Mouse (Mus musculus) myocyte (in vitro differentiated cells): Measurements from ENCODE around the gene Icam1. TPM values are rescaled to one million over a fixed set of nuclear protein-coding genes. Genes with fewer than 3 reads are reported as not detected.

Experiments used
- H3K27me3 ChIP-seq: one replicate; pipeline ENCODE4 v1.6.1; 2011; ENCODE audit not compliant: control insufficient read depth, insufficient read depth, insufficient read length
- H3K36me3 ChIP-seq: one replicate; pipeline ENCODE4 v1.6.1; 2011; ENCODE audit not compliant: control insufficient read depth, insufficient read depth
- H3K4me2 ChIP-seq: one replicate; pipeline ENCODE4 v1.6.1; 2011; ENCODE audit warnings: low read depth, control low read depth
- H3K4me3 ChIP-seq: one replicate; pipeline ENCODE4 v1.5.1; 2011; ENCODE audit warnings: mild to moderate bottlenecking, control low read depth, moderate library complexity
- H3K79me2 ChIP-seq: one replicate; pipeline ENCODE4 v1.6.1; 2011; ENCODE audit not compliant: control insufficient read depth, insufficient read depth
- H3ac ChIP-seq: one replicate; pipeline ENCODE4 v1.6.1; 2011; ENCODE audit not compliant: control insufficient read depth, insufficient read length
- CEBPB ChIP-seq: IDR thresholded peaks from 2 replicates; pipeline ENCODE4 v1.6.1; 2011; ENCODE audit warnings: mild to moderate bottlenecking, moderate library complexity; ENCODE audit not compliant: poor library complexity, insufficient read depth, severe bottlenecking
- E2F4 ChIP-seq: IDR thresholded peaks from one replicate; pipeline ENCODE4 v1.6.1; 2011; ENCODE audit warnings: mild to moderate bottlenecking, control low read depth, moderate library complexity; ENCODE audit not compliant: insufficient read depth
- MAX ChIP-seq: IDR thresholded peaks from one replicate; pipeline ENCODE4 v1.6.1; 2011; ENCODE audit warnings: low read depth, mild to moderate bottlenecking, control low read depth
- MYOD1 ChIP-seq, 3 experiments: IDR thresholded peaks; one replicate each; pipeline ENCODE4 v1.6.1; 2011; ENCODE audit warnings: control low read depth in 2 of 3, low read depth in 2 of 3, mild to moderate bottlenecking in 2 of 3, moderate library complexity in 1 of 3; ENCODE audit not compliant: insufficient read length in 2 of 3, control insufficient read depth in 1 of 3
- MYOG ChIP-seq, 3 experiments: IDR thresholded peaks; one replicate each; pipeline ENCODE4 v1.6.1; 2011; ENCODE audit warnings: control low read depth in 2 of 3, low read depth in 2 of 3, mild to moderate bottlenecking in 2 of 3; ENCODE audit not compliant: insufficient read length in 2 of 3, control insufficient read depth in 1 of 3, insufficient read depth in 1 of 3
- POLR2A ChIP-seq: IDR thresholded peaks from one replicate; pipeline ENCODE4 v1.6.1; 2011; ENCODE audit warnings: low read depth, mild to moderate bottlenecking, control low read depth, moderate library complexity; ENCODE audit not compliant: insufficient read length
- POLR2AphosphoS2 ChIP-seq: IDR thresholded peaks from one replicate; pipeline ENCODE4 v1.6.1; 2011; ENCODE audit warnings: low read depth, control low read depth; ENCODE audit not compliant: insufficient read length
- REST ChIP-seq: IDR thresholded peaks from one replicate; pipeline ENCODE4 v1.6.1; 2011; ENCODE audit warnings: mild to moderate bottlenecking, control low read depth, moderate library complexity; ENCODE audit not compliant: insufficient read depth, insufficient read length
- SRF ChIP-seq: IDR thresholded peaks from one replicate; pipeline ENCODE4 v1.6.1; 2011; ENCODE audit warnings: low read depth; ENCODE audit not compliant: control insufficient read depth, insufficient read length
- TCF12 ChIP-seq: IDR thresholded peaks from one replicate; pipeline ENCODE4 v1.6.1; 2011; ENCODE audit warnings: mild to moderate bottlenecking, control low read depth; ENCODE audit not compliant: poor library complexity, insufficient read depth, severe bottlenecking
- TCF3 ChIP-seq: IDR thresholded peaks from one replicate; pipeline ENCODE4 v1.6.1; 2011; ENCODE audit warnings: low read depth, control low read depth; ENCODE audit not compliant: insufficient read length
- USF1 ChIP-seq: IDR thresholded peaks from one replicate; pipeline ENCODE4 v1.6.1; 2011; ENCODE audit warnings: low read depth, mild to moderate bottlenecking, control low read depth, moderate library complexity
- polyA plus RNA-seq: library from polyadenylated mRNA; unstranded; fragments of >200 nt; fragmentation: generic; extraction: Trizol; gene quantifications from one replicate; pipeline ENCODE4 v1.2.1, GENCODE M21; 2012; ENCODE audit warnings: missing spikeins

Gene Icam1
- polyA plus RNA-seq, 1 experiment: 0.06 TPM

DNA sequence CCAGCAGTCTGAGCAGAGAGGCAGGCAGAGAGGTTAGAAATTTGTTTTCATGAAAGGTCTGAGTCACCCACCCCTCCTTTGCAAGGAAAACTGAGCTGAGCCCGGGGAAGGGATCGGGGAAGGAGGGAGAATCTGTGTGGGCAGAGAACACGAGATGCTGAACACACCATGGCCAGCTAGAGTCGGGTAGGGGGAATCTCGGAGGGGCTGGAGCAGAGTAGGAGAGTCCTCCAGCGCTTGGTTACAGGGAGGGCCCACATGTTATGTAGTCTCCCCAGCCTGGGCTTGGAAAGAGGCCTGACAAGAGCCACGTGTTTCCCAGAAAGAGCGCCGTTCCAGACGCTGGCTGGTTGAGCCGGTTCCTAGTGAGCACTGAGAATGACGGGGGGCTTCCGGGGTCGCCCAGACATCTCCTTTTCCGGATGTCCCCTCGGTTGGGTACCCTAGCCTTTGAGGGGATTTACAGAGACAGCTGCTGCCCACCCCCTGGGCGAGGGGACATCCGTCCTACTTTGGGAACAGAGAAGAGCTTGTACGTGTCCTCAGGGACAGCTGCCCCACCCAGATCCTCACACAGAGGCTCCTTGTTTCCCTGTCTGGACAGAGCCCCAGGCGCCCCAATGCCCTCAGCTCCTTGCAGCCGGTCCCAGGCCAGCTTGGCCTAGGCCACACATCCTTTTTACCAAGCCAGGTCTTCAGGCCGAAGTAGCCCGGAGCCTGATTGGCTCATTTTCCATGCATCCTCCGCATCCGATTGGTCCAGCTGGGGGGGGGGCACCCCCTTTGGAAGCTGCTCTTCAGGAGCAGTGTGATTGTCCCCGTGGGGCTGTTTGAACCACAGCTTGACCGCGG, 43.4 kb upstream of the Icam1 start:
- Histone ChIP-seq H3K27me3 (no peaks in the 10 kb centered on the region), H3ac (no peak overlapping the region), H3K79me2 (peaks cover 38% of the 10 kb centered on the region), H3K36me3 (no peaks in the 10 kb centered on the region), H3K4me3 (peak overlapping the region; percentile 15), H3K4me2 (peak overlapping the region; percentile 94)
- TF ChIP-seq MYOD1 (IDR thresholded peaks at IDR 0.05; ENCODE audit: control insufficient read depth in 1 of 3, insufficient read length in 2 of 3, low read depth in 2 of 3): peak in 1 of 3 experiments; percentile 28
- peak; percentile 81 for TF ChIP-seq POLR2A
- no peak for TF ChIP-seq TCF3
- TF ChIP-seq SRF: no peak
- TF ChIP-seq MYOG (IDR thresholded peaks at IDR 0.05; ENCODE audit: control insufficient read depth in 1 of 3, insufficient read depth in 1 of 3, insufficient read length in 2 of 3, low read depth in 2 of 3): peak in 1 of 3 experiments; percentile 21
- TF ChIP-seq MAX: peak; percentile 15
- TF ChIP-seq USF1: no peak
- TF ChIP-seq TCF12: no peak
- TF ChIP-seq E2F4: no peak
- TF ChIP-seq REST: no peak
- TF ChIP-seq CEBPB: no peak
- peak; percentile 59 for TF ChIP-seq POLR2AphosphoS2

DNA sequence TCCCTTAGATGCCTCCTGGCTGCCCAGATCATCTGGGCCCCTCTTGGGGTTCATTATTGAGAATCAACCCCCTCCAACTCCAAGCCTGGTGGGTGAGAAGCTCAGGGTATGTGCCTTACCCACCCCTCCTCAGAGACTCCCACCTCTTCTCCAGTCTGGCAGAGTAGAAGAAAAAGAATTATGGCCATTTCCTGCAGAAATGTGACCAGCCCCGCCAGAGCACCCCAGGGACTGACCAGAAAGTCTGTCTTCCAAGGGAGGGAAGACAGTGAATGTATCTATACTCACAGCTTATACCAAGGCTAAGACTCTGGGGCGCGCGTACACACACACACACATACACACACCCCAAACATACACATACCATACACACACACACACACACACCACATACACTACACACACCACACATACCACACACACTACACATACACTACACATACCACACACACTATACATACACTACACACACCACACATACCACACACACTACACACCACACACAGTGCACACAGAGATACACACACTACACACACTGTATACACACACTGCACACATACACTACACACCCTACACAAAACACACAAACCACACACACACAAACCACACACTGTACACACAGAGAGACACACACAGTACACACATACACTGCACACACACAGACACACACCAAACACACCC, 42.6 kb upstream of the Icam1 start:
- H3ac ChIP-seq: no peak overlapping the region
- no peaks in the 10 kb centered on the region for H3K36me3 ChIP-seq
- peak overlapping the region; percentile 15 for H3K4me3 ChIP-seq
- peak overlapping the region; percentile 94 for H3K4me2 ChIP-seq
- H3K79me2 ChIP-seq: peaks cover 38% of the 10 kb centered on the region
- no peaks in the 10 kb centered on the region for H3K27me3 ChIP-seq
- TF ChIP-seq POLR2A (peak; percentile 14), MAX (no peak)

DNA sequence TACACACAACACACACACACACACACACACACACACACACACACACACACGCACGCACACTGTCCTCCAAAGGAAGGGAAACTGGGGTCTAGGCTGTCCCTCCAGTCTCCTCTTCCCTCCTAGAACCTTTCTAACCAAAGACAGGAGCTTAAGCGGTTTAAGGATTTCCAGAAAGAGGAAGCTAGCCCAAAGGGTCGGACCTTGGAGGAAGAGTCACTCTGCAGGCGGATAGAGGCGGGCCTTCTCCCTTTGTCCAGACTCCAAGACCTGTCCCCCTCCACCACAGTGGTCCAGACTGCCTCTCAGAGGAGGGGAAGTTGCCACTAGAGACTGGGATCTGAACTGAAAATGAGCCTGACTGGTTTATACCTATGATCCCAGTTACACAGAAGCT, 42.1 kb upstream of the Icam1 start:
- no peak for TF ChIP-seq USF1
- TF ChIP-seq TCF12: no peak
- TF ChIP-seq POLR2AphosphoS2: no peak
- no peak for TF ChIP-seq TCF3
- no peak for TF ChIP-seq E2F4
- no peak for TF ChIP-seq MYOD1 (IDR thresholded peaks at IDR 0.05; ENCODE audit: control insufficient read depth in 1 of 3, insufficient read length in 2 of 3, low read depth in 2 of 3)
- TF ChIP-seq CEBPB: no peak
- TF ChIP-seq REST: no peak
- no peak for TF ChIP-seq MAX
- TF ChIP-seq SRF: no peak
- no peak for TF ChIP-seq MYOG (IDR thresholded peaks at IDR 0.05; ENCODE audit: control insufficient read depth in 1 of 3, insufficient read depth in 1 of 3, insufficient read length in 2 of 3, low read depth in 2 of 3)
- TF ChIP-seq POLR2A: no peak
- peaks cover 38% of the 10 kb centered on the region for H3K79me2 ChIP-seq
- no peak overlapping the region for H3K4me3 ChIP-seq
- no peaks in the 10 kb centered on the region for H3K36me3 ChIP-seq
- no peaks in the 10 kb centered on the region for H3K27me3 ChIP-seq
- H3K4me2 ChIP-seq: peak overlapping the region; percentile 94
- no peak overlapping the region for H3ac ChIP-seq

DNA sequence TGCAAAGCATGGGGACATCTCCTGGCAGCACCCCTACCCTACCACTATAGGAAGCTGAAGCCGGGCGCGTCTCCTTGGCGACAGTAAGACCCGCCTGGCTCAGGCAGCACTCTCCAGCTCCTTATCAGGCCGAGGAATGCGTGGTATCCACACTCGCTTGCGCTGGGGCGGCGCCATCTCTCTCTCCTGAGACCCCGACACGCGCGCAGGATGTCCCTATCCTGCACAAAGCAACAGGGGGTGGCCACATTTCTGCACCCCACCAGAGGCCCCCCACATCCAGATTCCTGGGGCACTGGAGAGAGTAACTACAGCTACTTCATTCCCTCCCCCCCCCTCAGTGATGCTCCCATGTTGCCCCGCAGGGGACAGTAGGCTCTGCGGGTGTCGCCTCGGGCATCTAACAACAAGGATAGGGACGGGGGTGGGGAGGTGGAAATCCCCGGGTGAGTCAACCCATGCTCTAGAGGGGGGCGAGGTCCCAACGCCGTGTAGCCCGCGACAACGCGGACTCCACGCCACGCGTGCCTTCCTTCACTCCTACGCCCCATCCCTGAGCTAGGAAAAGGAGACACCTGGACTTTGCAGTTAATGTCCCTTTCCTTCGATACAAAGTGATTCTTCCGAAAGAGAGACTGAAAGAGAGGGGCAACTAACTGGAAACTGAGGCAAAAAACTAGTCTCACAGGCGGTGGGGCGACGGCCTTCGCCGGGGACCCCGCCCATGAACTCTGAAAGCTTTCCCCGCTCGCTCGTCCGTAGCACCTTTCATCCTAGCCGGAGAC, 40.2 kb upstream of the Icam1 start:
- H3K79me2 ChIP-seq: peaks cover 31% of the 10 kb centered on the region
- H3ac ChIP-seq: peak overlapping the region; percentile 24
- TF ChIP-seq POLR2A (peak; percentile 35), USF1 (no peak), SRF (peak; percentile 42), POLR2AphosphoS2 (no peak)
- H3K36me3 ChIP-seq: no peaks in the 10 kb centered on the region
- H3K4me3 ChIP-seq: peak overlapping the region; percentile 63
- no peaks in the 10 kb centered on the region for H3K27me3 ChIP-seq
- peak overlapping the region; percentile 95 for H3K4me2 ChIP-seq
